Mouse (Mus musculus) kidney, postnatal 14 days (tissue): ENCODE measurements around the gene Slc16a6.

Experiments used
- DNase-seq: peaks from one replicate; pipeline ENCODE4 v3.0.0; 2022; ENCODE audit warnings: mixed read lengths

Gene Slc16a6

GRCm38 (mm10) chr11:109410197-109410980 lies 63.0 kb downstream of the Slc16a6 start:
- no peak for DNase-seq

- no peak for DNase-seq
These were observed 67.0 kb downstream of the Slc16a6 start for GRCm38 (mm10) chr11:109406431-109406830.
